In the genomic region with DNA sequence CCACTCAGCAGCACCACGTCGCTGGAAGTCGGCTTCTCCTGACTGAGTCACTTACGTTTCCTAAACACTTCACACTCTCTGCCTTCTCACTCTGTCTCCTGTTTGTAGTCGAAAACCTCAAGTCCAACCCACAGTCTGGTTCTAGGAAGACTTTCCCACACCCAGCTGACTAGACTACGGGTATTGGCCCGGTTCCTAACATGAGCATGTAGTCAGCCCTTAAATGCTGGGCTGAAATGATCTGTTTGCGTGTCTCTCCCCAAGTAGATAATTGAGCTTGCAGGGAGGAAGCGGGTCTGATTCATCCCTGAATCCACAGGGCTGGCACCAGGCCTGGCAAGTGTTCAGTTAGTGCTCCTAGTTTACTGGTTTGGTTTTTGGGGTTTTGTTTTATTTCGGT, we compare ENCODE assay signal across 23 mouse cellular contexts. TPM values are rescaled to one million over a fixed set of nuclear protein-coding genes. Genes with fewer than 3 reads are reported as not detected.
DNase-seq lines count a peak whose midpoint lies in the region; ATAC-seq and TF ChIP-seq lines count a peak whose summit lies in the region.
"Had no signal": no experiment of that assay in that cellular context is flagged by ENCODE, and none has a peak within 500 bp of the region (broad histone marks: within the 10 kb centered on the region; RNA-seq: fewer than 3 reads in every experiment).

No protein-coding gene starts in this region.

- no peak for TF ChIP-seq EP300 in lung, postnatal 0 days (IDR thresholded peaks at IDR 0.05)

- TF ChIP-seq POLR2A in lung, adult 2 months (IDR thresholded peaks at IDR 0.05; ENCODE audit: borderline replicate concordance, extremely low read depth, low read depth, low read length): no peak
- peak; percentile 18 for TF ChIP-seq POLR2A in myocyte (IDR thresholded peaks at IDR 0.05; ENCODE audit: insufficient read length, low read depth)

- peak; percentile 60 for DNase-seq in adrenal gland, adult 2 months
- DNase-seq in adrenal gland, adult 8-10 months: no peak
- DNase-seq in lung, postnatal 0 days (ENCODE audit: low spot score): peak; percentile 14
- DNase-seq in lung, adult 2 months: no peak
- peak; percentile 97 for DNase-seq in NIH3T3 (ENCODE audit: low read depth)
- no peak for DNase-seq in thymus, postnatal 25 days
- DNase-seq: cerebellum, adult 11-12 months; cerebellum, postnatal 36 days; heart, postnatal 10 days; kidney, adult 11 months; layer of hippocampus, postnatal 36 days; right cerebral cortex, postnatal 4 days; thymus, postnatal 36 days had no signal

- no peaks in the 10 kb centered on the region for H3K4me1 ChIP-seq in lung, postnatal 0 days (ENCODE audit: insufficient read depth, low read depth, low read length)
- no peaks in the 10 kb centered on the region for H3K4me1 ChIP-seq in lung, adult 2 months (ENCODE audit: control insufficient read depth, insufficient read depth, low read length)
- no peaks in the 10 kb centered on the region for H3K4me1 ChIP-seq in neural tube, embryonic 15.5 days
- H3K4me1 ChIP-seq: limb, embryonic 13.5 days; midbrain, embryonic 13.5 days; neural tube, embryonic 13.5 days had no signal

- H3K36me3 ChIP-seq in lung, postnatal 0 days (ENCODE audit: insufficient read depth, low read length): peaks cover 20% of the 10 kb centered on the region
- peaks cover 90% of the 10 kb centered on the region for H3K36me3 ChIP-seq in myocyte (ENCODE audit: control insufficient read depth, insufficient read depth)
- H3K36me3 ChIP-seq in neural tube, embryonic 15.5 days: peaks cover 84% of the 10 kb centered on the region

- H3K27ac ChIP-seq in lung, postnatal 0 days (ENCODE audit: low read length): no peak overlapping the region
- H3K27ac ChIP-seq in neural tube, embryonic 15.5 days (replicated peaks): no peak overlapping the region
- H3K27ac ChIP-seq: limb, embryonic 13.5 days; liver, embryonic 14.5 days; midbrain, embryonic 13.5 days; neural tube, embryonic 13.5 days; stomach, postnatal 0 days had no signal

- 89% methylated on average over 10 of the region's 10 CpGs for WGBS in lung, postnatal 0 days
- WGBS in lung, adult 2 months: 87% methylated on average over 10 of the region's 10 CpGs
- 95% methylated on average over 10 of the region's 10 CpGs for WGBS in neural tube, embryonic 15.5 days

- H3ac ChIP-seq in myocyte (ENCODE audit: control insufficient read depth, insufficient read length): no peak overlapping the region

- H3K9me3 ChIP-seq in lung, postnatal 0 days (ENCODE audit: low read length): no peaks in the 10 kb centered on the region
- H3K9me3 ChIP-seq in neural tube, embryonic 15.5 days (replicated peaks): no peaks in the 10 kb centered on the region
- H3K9me3 ChIP-seq: limb, embryonic 13.5 days; midbrain, embryonic 13.5 days; neural tube, embryonic 13.5 days had no signal

- H3K4me3 ChIP-seq in lung, postnatal 0 days (ENCODE audit: low read depth, low read length): no peak overlapping the region
- no peak overlapping the region for H3K4me3 ChIP-seq in lung, adult 2 months (replicated peaks; ENCODE audit: extremely low read depth, low read depth, low read length)
- no peak overlapping the region for H3K4me3 ChIP-seq in myocyte
- no peak overlapping the region for H3K4me3 ChIP-seq in neural tube, embryonic 15.5 days (replicated peaks)
- H3K4me3 ChIP-seq: limb, embryonic 13.5 days; midbrain, embryonic 13.5 days; neural tube, embryonic 13.5 days had no signal

- no peaks in the 10 kb centered on the region for H3K79me2 ChIP-seq in myocyte (ENCODE audit: control insufficient read depth, insufficient read depth)

- TF ChIP-seq CTCF in lung, postnatal 0 days (IDR thresholded peaks at IDR 0.05): no peak
- no peak for TF ChIP-seq CTCF in lung, adult 2 months (IDR thresholded peaks at IDR 0.05; ENCODE audit: insufficient read depth, low read length)

- H3K9ac ChIP-seq in lung, postnatal 0 days (replicated peaks; ENCODE audit: low read depth): no peak overlapping the region
- no peak overlapping the region for H3K9ac ChIP-seq in neural tube, embryonic 15.5 days (replicated peaks)
- H3K9ac ChIP-seq: limb, embryonic 13.5 days; liver, embryonic 14.5 days; midbrain, embryonic 13.5 days; neural tube, embryonic 13.5 days had no signal

- ATAC-seq in lung, postnatal 0 days: peak; percentile 35; the same call in 1 of the 2 replicates
- no peak for ATAC-seq in neural tube, embryonic 15.5 days (ENCODE audit: low FRiP score)
- ATAC-seq: forebrain, embryonic 16.5 days; midbrain, embryonic 13.5 days had no signal

- H3K4me2 ChIP-seq in lung, postnatal 0 days (replicated peaks; ENCODE audit: low read depth, low read length): no peak overlapping the region
- H3K4me2 ChIP-seq in myocyte (ENCODE audit: low read depth): peak overlapping the region; percentile 58
- no peak overlapping the region for H3K4me2 ChIP-seq in neural tube, embryonic 15.5 days
- H3K4me2 ChIP-seq: heart, embryonic 11.5 days; limb, embryonic 13.5 days; midbrain, embryonic 13.5 days; neural tube, embryonic 13.5 days had no signal

- no peaks in the 10 kb centered on the region for H3K27me3 ChIP-seq in lung, postnatal 0 days (replicated peaks; ENCODE audit: insufficient read depth, low read length)
- H3K27me3 ChIP-seq in myocyte (ENCODE audit: control insufficient read depth, insufficient read depth, insufficient read length): no peaks in the 10 kb centered on the region
- no peaks in the 10 kb centered on the region for H3K27me3 ChIP-seq in neural tube, embryonic 15.5 days (replicated peaks)
- H3K27me3 ChIP-seq: limb, embryonic 13.5 days; midbrain, embryonic 13.5 days; neural tube, embryonic 13.5 days had no signal

TF ChIP-seq in myocyte, 11 proteins besides CTCF, POLR2A, EP300 and RAD21:
- TF ChIP-seq E2F4 (IDR thresholded peaks at IDR 0.05; ENCODE audit: insufficient read depth): no peak

RNA-seq across cellular contexts. Expression of a gene that starts 15.1 kb away (rescaled TPM):
- total RNA-seq in adrenal gland, adult 2 months (2021): 10 to 100 TPM; 84.8 to 98.6 TPM
- 7.2 and 11.2 TPM in 2 replicates for polyA plus RNA-seq in adrenal gland, adult 2 months (2012; rRNA removed)
- 100 to 1,000 TPM in 1 of 4 experiments, 10 to 100 TPM in 3; 83.3 to 108 (median 89.0) TPM for total RNA-seq in adrenal gland, adult 8-10 months (2022)
- 26.4 and 27.1 TPM in 2 replicates for polyA plus RNA-seq in lung, postnatal 0 days (2015; fragmentation: Nextera tagmentation; extraction: Ambion mirVana)
- 9.0 and 15.4 TPM in 2 replicates for polyA plus RNA-seq in lung, adult 2 months (2012; rRNA removed)
- 183 TPM for polyA plus RNA-seq in myocyte (2012; fragmentation: generic; extraction: Trizol)
- 109 and 111 TPM in 2 replicates for polyA plus RNA-seq in neural tube, embryonic 15.5 days (2015; fragmentation: Nextera tagmentation; extraction: Ambion mirVana)

RNA-seq across cellular contexts. Expression of a gene that starts 15.1 kb away (rescaled TPM):
- 10 to 100 TPM; 21.1 to 21.4 TPM for total RNA-seq in adrenal gland, adult 2 months (2021)
- 6.4 and 7.5 TPM in 2 replicates for polyA plus RNA-seq in adrenal gland, adult 2 months (2012; rRNA removed)
- 10 to 100 TPM; 21.7 to 31.7 (median 25.4) TPM for total RNA-seq in adrenal gland, adult 8-10 months (2022)
- polyA plus RNA-seq in lung, postnatal 0 days (2015; fragmentation: Nextera tagmentation; extraction: Ambion mirVana): 7.3 and 7.5 TPM in 2 replicates
- polyA plus RNA-seq in lung, adult 2 months (2012; rRNA removed): 8.5 and 10.5 TPM in 2 replicates
- 7.8 TPM for polyA plus RNA-seq in myocyte (2012; fragmentation: generic; extraction: Trizol)
- 16.7 TPM in 2 replicates for polyA plus RNA-seq in neural tube, embryonic 15.5 days (2015; fragmentation: Nextera tagmentation; extraction: Ambion mirVana)

RNA-seq across cellular contexts. Expression of a gene that starts 56.5 kb away (rescaled TPM):
- total RNA-seq in adrenal gland, adult 2 months (2021): 10 to 100 TPM; 15.5 to 30.5 TPM
- 20.4 and 21.3 TPM in 2 replicates for polyA plus RNA-seq in adrenal gland, adult 2 months (2012; rRNA removed)
- total RNA-seq in adrenal gland, adult 8-10 months (2022): 10 to 100 TPM; 23.9 to 44.8 (median 34.4) TPM
- polyA plus RNA-seq in lung, postnatal 0 days (2015; fragmentation: Nextera tagmentation; extraction: Ambion mirVana): 6.7 and 7.9 TPM in 2 replicates
- 47.1 and 50.1 TPM in 2 replicates for polyA plus RNA-seq in lung, adult 2 months (2012; rRNA removed)
- 25.4 TPM for polyA plus RNA-seq in myocyte (2012; fragmentation: generic; extraction: Trizol)
- 6.0 and 6.9 TPM in 2 replicates for polyA plus RNA-seq in neural tube, embryonic 15.5 days (2015; fragmentation: Nextera tagmentation; extraction: Ambion mirVana)
- total RNA-seq: megakaryocyte, adult 5-6 weeks had no signal

Comparison
In these comparisons a context has a peak if more than half of its experiments do, and no peak if none do; other contexts are left out.
1. DNase-seq: peak in adrenal gland, adult 2 months (single experiment), lung, postnatal 0 days (single experiment) and NIH3T3 (single experiment); none in adrenal gland, adult 8-10 months (single experiment), lung, adult 2 months (single experiment) and thymus, postnatal 25 days (single experiment).